Mouse (Mus musculus): ENCODE measurements around the gene Spata2l.
"Not testable (repeated sequence)": the region's sequence is repeated elsewhere in the genome, so short reads cannot be mapped to it uniquely, and the experiment has no call there.

Gene Spata2l

DNA sequence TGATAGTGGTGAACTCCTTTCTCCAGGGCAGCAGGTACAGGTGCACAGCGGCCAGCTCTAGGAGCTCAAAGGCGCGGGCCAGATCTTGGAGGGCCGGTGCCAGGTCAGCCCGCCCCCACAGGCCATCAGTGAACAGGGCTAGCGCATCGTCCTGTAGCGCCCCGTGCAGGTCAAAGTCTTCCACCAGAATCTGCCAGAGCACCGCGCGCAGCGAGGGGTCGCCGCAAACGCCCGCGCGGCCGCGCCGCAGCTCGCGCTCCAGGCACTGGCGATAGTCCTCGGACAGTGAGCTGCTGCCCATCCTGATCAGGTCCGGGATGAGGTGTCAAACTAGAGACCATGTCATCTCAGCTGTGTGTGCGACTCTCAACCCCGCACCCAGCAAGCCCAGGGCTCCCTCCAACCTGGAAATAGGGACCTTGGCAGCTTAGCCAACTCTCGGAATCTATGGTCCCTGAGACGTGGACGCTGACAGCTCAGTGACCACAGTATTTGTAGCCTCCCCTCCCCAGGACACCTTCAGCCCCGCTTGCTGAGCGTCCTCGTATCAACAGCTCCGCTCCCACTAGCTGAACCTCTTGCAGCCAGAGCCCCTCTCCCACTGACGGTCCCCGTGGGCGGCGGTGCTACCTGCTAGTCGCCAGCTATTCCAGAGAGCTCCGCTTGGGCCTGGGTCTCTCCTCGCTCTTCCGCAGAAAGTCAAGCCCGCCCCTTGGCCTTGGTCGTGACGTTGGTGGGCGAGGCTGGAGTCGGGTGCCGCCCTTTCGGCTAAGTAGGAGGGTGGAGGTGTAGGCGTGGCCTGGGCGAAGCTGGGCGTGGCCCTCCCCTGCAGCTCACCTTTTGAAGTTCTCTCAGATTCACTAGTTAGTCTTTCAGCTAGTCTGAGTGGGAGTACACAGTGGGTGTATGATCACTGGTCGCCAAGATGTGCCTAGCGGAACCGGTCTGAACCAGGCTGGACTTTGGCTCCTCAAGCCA lies at the start of gene Spata2l:
TSS of gene Spata2l (minus strand) at position 714 of the 978 bp plus-strand sequence.
- DNase-seq (ENCODE audit: low spot score in 2 of 2) = peak; percentile 86 to 91

- no peak for DNase-seq (ENCODE audit: low spot score in 2 of 2)
These were observed 48.5 kb upstream of the Spata2l start for GRCm38 (mm10) chr8:123284493-123284892.

DNA sequence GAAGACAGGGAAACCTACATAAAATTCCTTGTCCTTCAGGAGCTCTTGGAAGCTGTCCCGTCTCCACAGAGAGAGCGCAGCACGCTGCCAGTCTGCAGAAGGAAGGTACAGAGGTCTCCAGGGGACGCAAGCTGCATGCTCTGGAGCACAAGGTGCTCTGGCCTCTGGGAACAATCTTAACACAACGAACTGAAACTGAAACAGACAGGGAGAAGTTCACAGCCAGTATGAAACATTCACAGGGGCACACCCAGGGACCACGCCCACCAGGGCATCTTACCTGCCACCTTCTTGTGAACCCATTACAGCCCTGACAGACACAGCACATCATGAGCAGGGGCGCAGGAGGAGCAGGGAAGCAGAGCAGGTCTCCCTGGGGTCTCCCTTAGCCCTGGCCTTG lies 48.0 kb upstream of the Spata2l start:
- peak in 1 of 2 experiments; percentile 47 for DNase-seq (ENCODE audit: low spot score in 2 of 2)

GRCm38 (mm10) chr8:123282994-123283393 lies 47.0 kb upstream of the Spata2l start:
- not testable (repeated sequence) for DNase-seq (ENCODE audit: low spot score in 2 of 2)

GRCm38 (mm10) chr8:123280302-123281094 lies 44.5 kb upstream of the Spata2l start:
- DNase-seq (ENCODE audit: low spot score in 2 of 2) = no peak

- DNase-seq (ENCODE audit: low spot score in 2 of 2) = no peak
These were observed 43.8 kb upstream of the Spata2l start for GRCm38 (mm10) chr8:123279828-123280227.

- DNase-seq (ENCODE audit: low spot score in 2 of 2) = no peak
These were observed 42.4 kb upstream of the Spata2l start for GRCm38 (mm10) chr8:123278445-123278844.

GRCm38 (mm10) chr8:123275096-123275495 lies 39.1 kb upstream of the Spata2l start:
- no peak for DNase-seq (ENCODE audit: low spot score in 2 of 2)

DNA sequence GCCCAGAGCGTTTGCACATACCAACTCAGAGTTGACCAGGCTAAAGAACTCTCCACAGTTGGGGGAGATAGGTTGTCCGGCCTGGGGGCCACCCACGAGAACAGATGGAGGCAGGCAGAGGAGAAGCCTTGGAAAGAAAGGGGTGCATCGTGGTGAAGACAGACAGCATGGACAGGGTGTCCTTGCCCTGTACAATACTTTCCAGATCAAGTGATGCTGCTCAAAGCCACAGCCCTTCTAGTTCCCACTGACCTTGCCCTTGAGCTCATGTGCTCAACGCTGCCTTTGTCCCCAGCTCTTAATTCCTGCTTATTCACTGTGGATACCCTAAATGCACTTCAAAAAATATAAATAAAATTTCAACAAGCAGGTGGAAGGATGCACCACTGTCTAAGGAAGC lies 38.4 kb upstream of the Spata2l start:
- no peak for DNase-seq (ENCODE audit: low spot score in 2 of 2)

- no peak for DNase-seq (ENCODE audit: low spot score in 2 of 2)
These were observed 35.9 kb upstream of the Spata2l start for GRCm38 (mm10) chr8:123271901-123272300.

DNA sequence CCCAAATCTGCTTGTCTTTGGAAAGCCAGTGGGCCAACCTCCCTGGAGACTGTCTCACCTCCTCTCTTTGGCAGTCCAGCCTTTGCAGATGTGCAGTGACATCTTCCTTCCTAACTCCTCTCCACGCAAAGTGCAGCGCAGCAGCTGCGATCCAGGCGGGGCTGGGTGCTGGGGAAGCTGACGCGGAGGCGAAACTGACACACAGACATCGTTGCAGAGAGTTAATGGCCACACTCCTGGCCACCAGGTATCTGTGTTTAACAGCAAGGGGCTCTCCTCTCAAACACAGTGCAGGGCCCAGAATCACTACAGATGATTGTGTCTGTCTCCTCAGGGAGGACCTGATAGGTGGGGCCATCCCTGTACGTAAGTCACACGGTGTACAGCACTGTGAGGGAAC lies 35.1 kb upstream of the Spata2l start:
- no peak for DNase-seq (ENCODE audit: low spot score in 2 of 2)

DNA sequence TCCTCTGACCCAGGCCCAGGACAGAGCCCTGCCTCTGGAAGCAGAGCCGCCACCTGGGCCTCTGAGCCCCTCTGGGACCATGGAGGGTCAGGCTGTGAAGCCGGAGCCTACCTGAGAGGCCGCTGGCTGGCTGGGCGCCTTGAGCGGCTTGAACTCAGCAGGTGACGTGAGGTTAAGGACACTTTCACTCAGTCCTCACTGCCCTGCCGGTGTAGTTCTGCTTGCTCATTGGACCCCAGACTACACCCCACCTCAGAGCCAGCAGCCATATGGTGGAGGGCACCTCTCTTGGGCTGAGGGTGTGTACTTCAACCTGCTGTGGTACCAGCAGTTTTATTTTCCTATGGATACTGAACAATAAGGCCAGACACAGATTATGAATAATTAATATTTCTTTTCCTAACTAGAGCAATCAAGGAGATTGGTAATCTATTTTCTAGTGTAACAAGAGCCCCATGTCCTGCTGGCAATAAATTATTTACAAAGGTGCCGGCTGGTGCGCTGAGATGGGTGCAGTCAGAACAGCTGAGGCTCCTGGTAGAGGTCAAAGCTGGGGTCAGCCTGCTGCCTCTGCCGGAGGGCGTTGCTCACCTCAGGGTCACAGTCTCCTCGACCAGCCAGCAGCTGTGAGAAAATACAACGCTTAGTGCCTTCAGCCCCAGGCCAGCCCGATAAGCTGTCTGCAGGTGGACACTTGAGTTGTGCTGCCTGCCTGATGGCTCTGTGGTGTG lies 32.1 kb upstream of the Spata2l start:
- DNase-seq (ENCODE audit: low spot score in 2 of 2) = no peak

GRCm38 (mm10) chr8:123257593-123257992 lies 21.6 kb upstream of the Spata2l start:
- not testable (repeated sequence) for DNase-seq (ENCODE audit: low spot score in 2 of 2)

GRCm38 (mm10) chr8:123257114-123257513 lies 21.1 kb upstream of the Spata2l start:
- DNase-seq (ENCODE audit: low spot score in 2 of 2) = no peak

GRCm38 (mm10) chr8:123255170-123255569 lies 19.1 kb upstream of the Spata2l start:
- DNase-seq (ENCODE audit: low spot score in 2 of 2) = no peak

DNA sequence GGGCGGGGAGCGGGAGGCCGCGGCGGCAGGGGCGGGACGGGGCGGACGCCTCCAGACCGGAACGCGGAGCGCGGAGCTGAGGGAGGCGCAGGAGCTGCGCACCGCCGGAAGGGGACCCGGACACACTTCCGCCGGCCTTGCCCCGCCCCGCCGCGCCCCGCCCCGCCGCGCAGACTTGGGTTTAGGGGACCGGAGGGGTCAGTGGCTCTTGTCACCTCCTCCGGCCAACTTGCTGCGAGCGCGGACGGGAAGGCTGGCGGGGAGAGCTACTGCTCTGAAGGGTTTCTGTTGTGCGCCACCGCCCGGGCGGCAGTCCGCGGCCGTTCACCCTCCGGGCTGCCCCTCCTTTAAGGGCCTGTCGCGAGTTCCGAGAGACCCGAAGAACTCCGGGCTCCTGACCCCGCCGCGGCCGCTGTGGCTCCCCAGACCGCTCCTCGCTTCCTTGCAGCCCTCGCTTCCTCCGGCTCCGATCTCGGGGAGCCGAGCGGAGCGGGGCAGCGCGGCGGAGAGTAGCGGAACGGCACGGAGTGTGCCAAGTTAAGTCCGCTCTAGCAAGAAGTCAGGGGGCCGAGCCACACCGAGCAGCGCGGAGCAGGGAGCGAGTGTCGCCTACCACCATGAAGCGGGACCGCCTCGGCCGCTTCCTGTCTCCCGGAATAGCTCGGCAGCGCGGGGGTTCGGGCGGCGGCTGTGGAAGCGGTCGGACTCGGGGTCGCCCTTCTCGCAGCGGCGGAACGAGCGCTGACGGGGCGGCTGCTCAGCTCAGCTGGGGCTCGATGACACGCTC lies 18.3 kb upstream of the Spata2l start, which contains the start of the genes Zfp276 and Vps9d1:
TSS of gene Zfp276 (plus strand) at position 97 of the 787 bp plus-strand sequence.
TSS of gene Vps9d1 (minus strand) at position 250 of the 787 bp plus-strand sequence.
- peak; percentile 88 to 95 for DNase-seq (ENCODE audit: low spot score in 2 of 2)

GRCm38 (mm10) chr8:123253451-123254098 lies 17.5 kb upstream of the Spata2l start:
- no peak for DNase-seq (ENCODE audit: low spot score in 2 of 2)

GRCm38 (mm10) chr8:123252925-123253324 lies 16.9 kb upstream of the Spata2l start:
- no peak for DNase-seq (ENCODE audit: low spot score in 2 of 2)

GRCm38 (mm10) chr8:123250940-123251339 lies 14.9 kb upstream of the Spata2l start:
- DNase-seq (ENCODE audit: low spot score in 2 of 2) = no peak

DNA sequence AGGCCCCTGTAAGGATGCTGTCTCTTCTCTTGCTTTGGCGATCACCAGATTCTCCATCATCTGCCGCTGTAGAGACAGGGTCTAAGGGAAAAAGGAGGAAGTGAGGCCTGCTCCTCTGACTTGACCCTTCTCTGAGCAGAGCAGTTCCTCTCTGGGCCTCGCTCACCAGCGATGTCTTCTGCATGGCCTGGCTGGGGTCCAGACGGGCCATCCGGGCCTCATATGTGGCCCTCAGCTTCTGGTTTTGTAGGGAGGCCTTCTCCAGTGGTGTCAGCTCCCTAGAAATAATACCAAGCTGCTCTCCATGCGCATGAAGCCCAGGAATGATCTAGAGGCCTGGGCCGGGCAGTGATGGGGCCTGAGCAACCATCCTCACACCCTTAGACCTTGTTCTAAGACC lies 12.6 kb upstream of the Spata2l start:
- peak in 1 of 2 experiments; percentile 58 for DNase-seq (ENCODE audit: low spot score in 2 of 2)
